Mouse (Mus musculus): ENCODE measurements around the gene Ube2ql1.

The Ube2ql1 gene

GRCm38 (mm10) chr13:69739759-69740135 lies at the start of gene Ube2ql1:
Gene Ube2ql1, minus strand, starts transcription at chr13:69739889.
- DNase-seq: peak; percentile 67

GRCm38 (mm10) chr13:69788704-69789103 lies 49.0 kb upstream of the Ube2ql1 start:
- DNase-seq: no peak

- no peak for DNase-seq
Measured at GRCm38 (mm10) chr13:69778221-69778620, 38.5 kb upstream of the Ube2ql1 start.

- DNase-seq: no peak
Measured at GRCm38 (mm10) chr13:69772358-69772757, 32.7 kb upstream of the Ube2ql1 start.

GRCm38 (mm10) chr13:69770538-69771456 lies 31.1 kb upstream of the Ube2ql1 start:
- DNase-seq: no peak

GRCm38 (mm10) chr13:69768152-69768551 lies 28.5 kb upstream of the Ube2ql1 start:
- no peak for DNase-seq

GRCm38 (mm10) chr13:69764646-69765045 lies 25.0 kb upstream of the Ube2ql1 start:
- DNase-seq: no peak

- no peak for DNase-seq
Measured at GRCm38 (mm10) chr13:69761393-69761792, 21.7 kb upstream of the Ube2ql1 start.

GRCm38 (mm10) chr13:69758979-69759378 lies 19.3 kb upstream of the Ube2ql1 start:
- no peak for DNase-seq

- no peak for DNase-seq
Measured at GRCm38 (mm10) chr13:69752875-69753274, 13.2 kb upstream of the Ube2ql1 start.

GRCm38 (mm10) chr13:69751510-69751909 lies 11.8 kb upstream of the Ube2ql1 start:
- DNase-seq: no peak

GRCm38 (mm10) chr13:69748756-69749155 lies 9.1 kb upstream of the Ube2ql1 start:
- no peak for DNase-seq

- no peak for DNase-seq
Measured at GRCm38 (mm10) chr13:69740331-69741285, 919 bp upstream of the Ube2ql1 start.

GRCm38 (mm10) chr13:69739091-69739758 lies 464 bp downstream of the Ube2ql1 start:
- DNase-seq: peak; percentile 8

- no peak for DNase-seq
Measured at GRCm38 (mm10) chr13:69738461-69738971, 1.2 kb downstream of the Ube2ql1 start.

GRCm38 (mm10) chr13:69737444-69738185 lies 2.1 kb downstream of the Ube2ql1 start:
- DNase-seq: no peak

- no peak for DNase-seq
Measured at GRCm38 (mm10) chr13:69732636-69733035, 7.1 kb downstream of the Ube2ql1 start.

- no peak for DNase-seq
Measured at GRCm38 (mm10) chr13:69725376-69725775, 14.3 kb downstream of the Ube2ql1 start.

GRCm38 (mm10) chr13:69721141-69721540 lies 18.5 kb downstream of the Ube2ql1 start:
- no peak for DNase-seq

- no peak for DNase-seq
Measured at GRCm38 (mm10) chr13:69717860-69718598, 21.7 kb downstream of the Ube2ql1 start.

GRCm38 (mm10) chr13:69708236-69708635 lies 31.5 kb downstream of the Ube2ql1 start:
- no peak for DNase-seq
